Mouse (Mus musculus) heart, embryonic 10.5 days (tissue): Measurements from ENCODE around the gene Grin2c. TPM values are rescaled to one million over a fixed set of nuclear protein-coding genes. Genes with fewer than 3 reads are reported as not detected.
A peak's percentile ranks its signal among the peaks of the same experiment; 100 is the strongest.

ENCODE experiments used
- DNase-seq: peaks from one replicate; pipeline ENCODE4 v3.0.0-alpha.2; 2017; ENCODE audit warnings: low spot score
- H3K27ac ChIP-seq: fragments of 300-500 bp; sonication (generic); 2 replicates; pipeline ENCODE4 v1.5.1; 2016; ENCODE audit warnings: mild to moderate bottlenecking
- H3K27me3 ChIP-seq: fragments of 300-500 bp; sonication (generic); 2 replicates; pipeline ENCODE4 v1.6.1; 2016; ENCODE audit warnings: mild to moderate bottlenecking; ENCODE audit not compliant: poor library complexity, insufficient read depth, severe bottlenecking
- H3K36me3 ChIP-seq: fragments of 300-500 bp; sonication (generic); 2 replicates; pipeline ENCODE4 v1.6.1; 2016; ENCODE audit warnings: mild to moderate bottlenecking, moderate library complexity
- H3K4me1 ChIP-seq: fragments of 300-500 bp; sonication (generic); 2 replicates; pipeline ENCODE4 v1.6.1; 2016; ENCODE audit warnings: mild to moderate bottlenecking
- H3K4me3 ChIP-seq: fragments of 300-500 bp; sonication (generic); 2 replicates; pipeline ENCODE4 v1.5.1; 2016; ENCODE audit warnings: mild to moderate bottlenecking, moderate library complexity
- H3K9me3 ChIP-seq: fragments of 300-500 bp; sonication (generic); 2 replicates; pipeline ENCODE4 v1.6.1; 2016; ENCODE audit warnings: mild to moderate bottlenecking, moderate library complexity
- WGBS: fragments of 180-500 bp; shearing (Covaris S2); methylation state at CpG from one replicate; pipeline ENCODE4 v1.1.7; 2016; 5-methylcytosine and 5-hydroxymethylcytosine counted together
- polyA plus RNA-seq: library from polyadenylated mRNA; unstranded; fragments of >200 nt; fragmentation: Nextera tagmentation; extraction: Ambion mirVana; gene quantifications from 2 replicates; pipeline ENCODE4 v1.2.1, GENCODE M21; 2016

The Grin2c gene
- 0.23 and 0.65 TPM in 2 replicates for polyA plus RNA-seq

- peaks cover 61% of the 10 kb centered on the region for H3K4me1 ChIP-seq
- peak within 1 kb of the TSS; percentile 65 for H3K4me3 ChIP-seq
- peak within 1 kb of the TSS; percentile 64 for H3K27ac ChIP-seq
- no peaks in the 10 kb centered on the region for H3K9me3 ChIP-seq
- no peak for DNase-seq
- 4% methylated on average over 50 of the region's 50 CpGs for WGBS
- H3K27me3 ChIP-seq: peaks cover 93% of the 10 kb centered on the region
- peaks cover 12% of the 10 kb centered on the region for H3K36me3 ChIP-seq
Observed at GRCm38 (mm10) chr11:115267061-115267883, at the start of gene Grin2c. TSS of gene Grin2c (minus strand) at chr11:115267243.

- WGBS: 41% methylated on average over 2 of the region's 2 CpGs
- no peaks in the 10 kb centered on the region for H3K9me3 ChIP-seq
- no peak for DNase-seq
Observed at GRCm38 (mm10) chr11:115314249-115314648, 47.2 kb upstream of the Grin2c start.

GRCm38 (mm10) chr11:115308781-115309180 lies 41.7 kb upstream of the Grin2c start:
- no peak for DNase-seq
- Histone ChIP-seq H3K27me3 (peaks cover 64% of the 10 kb centered on the region), H3K36me3 (no peaks in the 10 kb centered on the region), H3K27ac (no peak overlapping the region), H3K4me3 (no peak overlapping the region), H3K4me1 (peaks cover 30% of the 10 kb centered on the region), H3K9me3 (no peaks in the 10 kb centered on the region)
- 74% methylated on average over 1 of the region's 1 CpGs for WGBS

More at GRCm38 (mm10) chr11:115314249-115314648, 47.2 kb upstream of the Grin2c start:
- no peak overlapping the region for H3K27ac ChIP-seq
- peaks cover 82% of the 10 kb centered on the region for H3K27me3 ChIP-seq
- H3K4me3 ChIP-seq: no peak overlapping the region
- H3K4me1 ChIP-seq: peaks cover 16% of the 10 kb centered on the region
- H3K36me3 ChIP-seq: no peaks in the 10 kb centered on the region

GRCm38 (mm10) chr11:115306863-115307262 lies 39.8 kb upstream of the Grin2c start, which contains the start of gene Otop2:
TSS of gene Otop2 (plus strand) at chr11:115307163.
- Histone ChIP-seq H3K27me3 (peaks cover 45% of the 10 kb centered on the region), H3K4me1 (peaks cover 30% of the 10 kb centered on the region), H3K9me3 (no peaks in the 10 kb centered on the region), H3K27ac (peak within 1 kb of the TSS; percentile 36; the same call in 1 of the 2 replicates), H3K4me3 (no peak within 1 kb of the TSS; the same call in 1 of the 2 replicates), H3K36me3 (no peaks in the 10 kb centered on the region)
- 32% methylated on average over 8 of the region's 8 CpGs for WGBS
- DNase-seq: no peak

- no peaks in the 10 kb centered on the region for H3K9me3 ChIP-seq
- peaks cover 15% of the 10 kb centered on the region for H3K4me1 ChIP-seq
- DNase-seq: no peak
- H3K36me3 ChIP-seq: no peaks in the 10 kb centered on the region
- H3K27ac ChIP-seq: no peak overlapping the region
- H3K27me3 ChIP-seq: peaks cover 44% of the 10 kb centered on the region
- H3K4me3 ChIP-seq: no peak overlapping the region
- WGBS: 59% methylated on average over 8 of the region's 8 CpGs
Observed at GRCm38 (mm10) chr11:115303167-115303566, 36.1 kb upstream of the Grin2c start.

GRCm38 (mm10) chr11:115301351-115301750 lies 34.3 kb upstream of the Grin2c start:
- H3K9me3 ChIP-seq: no peaks in the 10 kb centered on the region
- no peak overlapping the region for H3K27ac ChIP-seq
- DNase-seq: no peak
- no peak overlapping the region for H3K4me3 ChIP-seq
- H3K27me3 ChIP-seq: peaks cover 44% of the 10 kb centered on the region
- H3K36me3 ChIP-seq: no peaks in the 10 kb centered on the region
- 86% methylated on average over 2 of the region's 2 CpGs for WGBS
- H3K4me1 ChIP-seq: peaks cover 21% of the 10 kb centered on the region

- H3K27ac ChIP-seq: no peak overlapping the region
- H3K4me3 ChIP-seq: no peak overlapping the region
- no peaks in the 10 kb centered on the region for H3K9me3 ChIP-seq
- peaks cover 18% of the 10 kb centered on the region for H3K4me1 ChIP-seq
- WGBS: 76% methylated on average over 4 of the region's 4 CpGs
- peaks cover 44% of the 10 kb centered on the region for H3K27me3 ChIP-seq
- no peaks in the 10 kb centered on the region for H3K36me3 ChIP-seq
- no peak for DNase-seq
Observed at GRCm38 (mm10) chr11:115300745-115301144, 33.7 kb upstream of the Grin2c start.

- no peaks in the 10 kb centered on the region for H3K9me3 ChIP-seq
- peaks cover 46% of the 10 kb centered on the region for H3K27me3 ChIP-seq
- no peak for DNase-seq
- 61% methylated on average over 8 of the region's 8 CpGs for WGBS
- H3K36me3 ChIP-seq: no peaks in the 10 kb centered on the region
- no peak overlapping the region for H3K27ac ChIP-seq
- H3K4me3 ChIP-seq: no peak overlapping the region
- peaks cover 19% of the 10 kb centered on the region for H3K4me1 ChIP-seq
Observed at GRCm38 (mm10) chr11:115298160-115298559, 31.1 kb upstream of the Grin2c start.

GRCm38 (mm10) chr11:115297214-115297826 lies 30.3 kb upstream of the Grin2c start, which contains the start of gene Fads6:
TSS of gene Fads6 (minus strand) at chr11:115297663.
- peaks cover 28% of the 10 kb centered on the region for H3K4me1 ChIP-seq
- H3K27ac ChIP-seq: peak within 1 kb of the TSS; percentile 82
- H3K9me3 ChIP-seq: no peaks in the 10 kb centered on the region
- H3K27me3 ChIP-seq: peaks cover 46% of the 10 kb centered on the region
- H3K4me3 ChIP-seq: peak within 1 kb of the TSS; percentile 68
- DNase-seq: no peak
- no peaks in the 10 kb centered on the region for H3K36me3 ChIP-seq
- 1% methylated on average over 44 of the region's 44 CpGs for WGBS

GRCm38 (mm10) chr11:115296471-115297210 lies 29.6 kb upstream of the Grin2c start:
- Histone ChIP-seq H3K27ac (peak overlapping the region; percentile 82), H3K9me3 (no peaks in the 10 kb centered on the region), H3K27me3 (peaks cover 46% of the 10 kb centered on the region), H3K4me1 (peaks cover 35% of the 10 kb centered on the region), H3K4me3 (peak overlapping the region; percentile 68), H3K36me3 (no peaks in the 10 kb centered on the region)
- DNase-seq: no peak
- 57% methylated on average over 21 of the region's 21 CpGs for WGBS

GRCm38 (mm10) chr11:115295939-115296338 lies 28.9 kb upstream of the Grin2c start:
- Histone ChIP-seq H3K4me1 (peaks cover 38% of the 10 kb centered on the region), H3K27me3 (peaks cover 46% of the 10 kb centered on the region), H3K36me3 (no peaks in the 10 kb centered on the region), H3K27ac (no peak overlapping the region), H3K9me3 (no peaks in the 10 kb centered on the region), H3K4me3 (no peak overlapping the region)
- DNase-seq: no peak
- WGBS: 86% methylated on average over 11 of the region's 11 CpGs

- no peaks in the 10 kb centered on the region for H3K36me3 ChIP-seq
- peaks cover 36% of the 10 kb centered on the region for H3K4me1 ChIP-seq
- peak overlapping the region; percentile 72 for H3K27ac ChIP-seq
- peaks cover 33% of the 10 kb centered on the region for H3K27me3 ChIP-seq
- WGBS: 54% methylated on average over 14 of the region's 14 CpGs
- H3K4me3 ChIP-seq: 0 out of 2 replicates have a peak overlapping the region, but pooled peaks have one; percentile 16
- DNase-seq: no peak
- no peaks in the 10 kb centered on the region for H3K9me3 ChIP-seq
Observed at GRCm38 (mm10) chr11:115292631-115293375, 25.8 kb upstream of the Grin2c start.
